Mouse (Mus musculus) left cerebral cortex, adult 18-20 months (tissue): Measurements from ENCODE around the gene Slfn5. TPM values are rescaled to one million over a fixed set of nuclear protein-coding genes. Genes with fewer than 3 reads are reported as not detected.
"Not testable (repeated sequence)": the region's sequence is repeated elsewhere in the genome, so short reads cannot be mapped to it uniquely, and the experiment has no call there.

Experiments used
- DNase-seq, 2 experiments: peaks; one replicate each; pipeline ENCODE4 v3.0.0; 2021 to 2022; ENCODE audit warnings: low spot score in 2 of 2, mixed read lengths in 1 of 2
- long read RNA-seq, 2 experiments: library from polyadenylated mRNA; stranded (forward); transcript quantifications; one replicate each; pipeline ENCODE4 v2.0.0; 2021
- total RNA-seq, 2 experiments: library from RNA; stranded (reverse); gene quantifications; 2 replicates each; pipeline ENCODE4 v1.2.3; 2021

Slfn5 gene
- total RNA-seq: 1 to 10 TPM; 2.4 to 4.2 TPM
- long read RNA-seq, experiment 1: 0 reads
- long read RNA-seq, experiment 2: 0 reads

GRCm38 (mm10) chr11:82950736-82951481 is at the start of gene Slfn5:
Gene Slfn5, plus strand, starts transcription at chr11:82951349.
- no peak for DNase-seq

GRCm38 (mm10) chr11:82901606-82902310 is 49.4 kb upstream of the Slfn5 start:
- DNase-seq: no peak

GRCm38 (mm10) chr11:82904952-82905351 is 46.2 kb upstream of the Slfn5 start:
- no peak for DNase-seq

- DNase-seq: no peak
Measured at GRCm38 (mm10) chr11:82905816-82906215, 45.3 kb upstream of the Slfn5 start.

GRCm38 (mm10) chr11:82907651-82908607 is 43.2 kb upstream of the Slfn5 start, which contains the start of gene Nle1:
Gene Nle1, minus strand, starts transcription at chr11:82908411.
- DNase-seq: peak; percentile 93 to 98

- DNase-seq: no peak
Measured at GRCm38 (mm10) chr11:82908608-82908989, 42.5 kb upstream of the Slfn5 start.

GRCm38 (mm10) chr11:82910250-82910649 is 40.9 kb upstream of the Slfn5 start, which contains the start of gene Unc45b:
Gene Unc45b, plus strand, starts transcription at chr11:82910550.
- no peak for DNase-seq

GRCm38 (mm10) chr11:82910679-82911389 is 40.3 kb upstream of the Slfn5 start:
- no peak for DNase-seq

GRCm38 (mm10) chr11:82914711-82915352 is 36.3 kb upstream of the Slfn5 start:
- peak; percentile 71 to 80 for DNase-seq

GRCm38 (mm10) chr11:82920768-82921167 is 30.4 kb upstream of the Slfn5 start:
- DNase-seq: no peak

- no peak for DNase-seq
Measured at GRCm38 (mm10) chr11:82921691-82922090, 29.5 kb upstream of the Slfn5 start.

GRCm38 (mm10) chr11:82923910-82924309 is 27.2 kb upstream of the Slfn5 start:
- DNase-seq: not testable (repeated sequence)

GRCm38 (mm10) chr11:82928897-82929632 is 22.1 kb upstream of the Slfn5 start:
- DNase-seq: no peak

GRCm38 (mm10) chr11:82929633-82929950 is 21.6 kb upstream of the Slfn5 start:
- DNase-seq: no peak

- DNase-seq: not testable (repeated sequence)
Measured at GRCm38 (mm10) chr11:82930391-82930955, 20.7 kb upstream of the Slfn5 start.

- DNase-seq: not testable (repeated sequence)
Measured at GRCm38 (mm10) chr11:82931161-82931560, 20.0 kb upstream of the Slfn5 start.

- not testable (repeated sequence) for DNase-seq
Measured at GRCm38 (mm10) chr11:82931671-82932450, 19.3 kb upstream of the Slfn5 start.

- DNase-seq: no peak
Measured at GRCm38 (mm10) chr11:82933186-82933585, 18.0 kb upstream of the Slfn5 start.
